Mouse (Mus musculus): ENCODE results near the gene Coa5. TPM values are rescaled to one million over a fixed set of nuclear protein-coding genes. Genes with fewer than 3 reads are reported as not detected.

Gene Coa5
- polyA plus RNA-seq, 1 experiment from 2014 or later, result 46.6 TPM

DNA sequence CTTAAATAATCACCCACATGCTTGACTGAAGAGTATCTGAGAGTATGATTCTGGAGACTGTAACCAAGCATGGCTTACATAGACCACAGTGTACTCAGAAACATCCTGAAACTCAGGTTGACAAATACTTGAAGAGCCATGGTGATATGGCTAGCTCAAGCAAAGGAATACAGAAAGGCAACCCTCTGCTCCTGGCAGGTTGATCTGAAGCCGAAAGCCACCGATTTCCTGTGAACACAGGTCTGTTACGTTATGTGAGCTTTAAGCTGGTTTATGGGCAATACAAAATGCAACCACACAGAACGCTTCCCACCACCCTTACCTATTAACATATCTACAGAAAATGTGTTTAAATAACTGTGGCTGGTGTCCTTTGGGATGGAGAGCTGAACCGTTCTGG, 39.1 kb upstream of the Coa5 start:
- H3K9me3 ChIP-seq, result no peaks in the 10 kb centered on the region
- no peak overlapping the region for H3K4me3 ChIP-seq (replicated peaks)
- H3K4me2 ChIP-seq, result no peak overlapping the region
- no peaks in the 10 kb centered on the region for H3K27me3 ChIP-seq
- ATAC-seq (ENCODE audit: insufficient number of reproducible peaks, insufficient read depth, low FRiP score, low TSS enrichment, low read depth), result no peak
- H3K27ac ChIP-seq, result no peak overlapping the region
- H3K4me1 ChIP-seq (replicated peaks), result no peaks in the 10 kb centered on the region
- 85% methylated on average over 5 of the region's 5 CpGs for WGBS
- H3K36me3 ChIP-seq, result no peaks in the 10 kb centered on the region
- H3K9ac ChIP-seq (replicated peaks), result no peak overlapping the region

DNA sequence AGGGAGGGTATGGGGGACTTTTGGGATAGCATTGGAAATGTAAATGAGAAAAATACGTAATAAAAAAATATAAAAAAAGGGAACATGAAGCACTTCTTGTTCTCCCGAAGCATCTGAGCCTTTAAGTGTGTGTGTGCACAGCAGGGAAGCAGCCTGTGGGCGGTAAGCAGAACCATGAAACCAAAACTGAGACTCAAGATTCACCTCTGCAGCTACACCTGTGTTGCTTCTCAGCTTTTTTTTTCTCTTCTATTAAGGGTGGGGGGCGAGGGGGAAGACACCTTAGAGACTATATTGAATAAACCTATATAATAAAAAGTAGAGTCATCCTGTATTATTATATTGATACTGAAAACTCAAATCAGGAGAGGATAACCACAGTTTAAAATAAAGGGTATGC, 37.9 kb upstream of the Coa5 start:
- Histone ChIP-seq H3K4me2 (no peak overlapping the region), H3K36me3 (no peaks in the 10 kb centered on the region), H3K27me3 (no peaks in the 10 kb centered on the region), H3K4me1 (replicated peaks) (no peaks in the 10 kb centered on the region), H3K27ac (no peak overlapping the region), H3K9ac (replicated peaks) (no peak overlapping the region), H3K4me3 (replicated peaks) (no peak overlapping the region), H3K9me3 (no peaks in the 10 kb centered on the region)
- WGBS, result 82% methylated on average over 4 of the region's 4 CpGs
- no peak for ATAC-seq (ENCODE audit: insufficient number of reproducible peaks, insufficient read depth, low FRiP score, low TSS enrichment, low read depth)

DNA sequence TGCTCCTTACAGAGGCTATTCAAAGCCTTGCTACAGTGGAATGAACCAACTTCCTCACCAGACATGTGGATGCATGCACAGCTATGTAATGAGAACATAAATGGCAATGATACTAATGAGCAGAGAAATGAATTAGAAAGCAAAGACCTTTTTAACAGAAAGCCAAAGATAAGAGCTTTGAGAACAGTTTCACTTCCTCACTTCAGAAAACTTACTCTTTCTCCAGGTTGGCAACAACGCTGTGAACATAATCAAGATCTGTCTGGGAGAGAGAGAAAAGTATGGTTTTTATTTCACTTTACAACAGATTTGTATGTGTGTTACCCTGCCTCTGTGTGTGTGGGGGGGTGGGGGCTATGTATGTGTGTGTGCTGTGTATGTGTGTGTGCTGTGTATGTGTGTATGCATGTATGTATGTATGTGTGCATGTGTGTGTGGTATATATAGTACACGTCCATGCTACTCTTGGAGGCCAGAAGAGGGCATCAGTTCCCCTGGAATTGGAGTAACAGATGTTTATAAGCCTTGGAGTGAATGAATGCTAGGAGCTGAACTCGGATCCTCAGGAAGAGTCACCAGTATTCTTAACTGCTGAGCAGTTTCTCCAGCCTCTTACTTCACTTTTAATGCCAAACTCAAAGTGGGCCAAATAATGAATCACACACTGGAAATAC, 36.6 kb upstream of the Coa5 start:
- WGBS, result 86% methylated on average over 3 of the region's 3 CpGs
- Histone ChIP-seq H3K9me3 (no peaks in the 10 kb centered on the region), H3K9ac (replicated peaks) (no peak overlapping the region), H3K4me3 (replicated peaks) (no peak overlapping the region), H3K27me3 (no peaks in the 10 kb centered on the region), H3K4me2 (no peak overlapping the region), H3K36me3 (no peaks in the 10 kb centered on the region), H3K27ac (no peak overlapping the region), H3K4me1 (replicated peaks) (no peaks in the 10 kb centered on the region)
- no peak for ATAC-seq (ENCODE audit: insufficient number of reproducible peaks, insufficient read depth, low FRiP score, low TSS enrichment, low read depth)

DNA sequence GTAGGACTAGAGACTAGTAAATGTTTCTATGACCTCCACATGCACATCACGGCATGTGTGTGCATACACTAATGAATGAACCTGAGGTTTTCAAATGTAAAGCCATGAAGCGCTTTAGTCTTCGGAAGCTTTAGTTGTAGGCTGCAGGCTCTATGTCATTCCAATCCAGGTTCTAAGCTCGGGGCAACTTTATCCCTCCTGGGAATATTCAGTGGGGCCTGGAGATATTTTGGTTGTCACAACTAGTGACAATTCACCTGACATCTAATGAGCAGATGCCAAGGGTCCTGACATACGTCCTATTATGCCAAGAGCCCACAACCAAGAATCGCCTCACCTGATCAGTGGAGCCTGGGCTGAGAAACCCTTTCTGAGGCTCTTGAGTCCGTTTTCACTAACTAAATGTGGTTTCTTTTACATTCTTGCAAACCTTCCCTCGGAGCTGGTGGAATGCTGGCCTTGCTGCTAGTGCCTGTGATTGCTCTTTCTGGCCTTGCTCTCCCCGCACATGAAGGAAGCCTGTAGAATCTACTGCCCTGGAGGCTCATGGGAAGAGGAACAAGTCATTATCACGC, 35.1 kb upstream of the Coa5 start:
- no peak overlapping the region for H3K4me2 ChIP-seq
- H3K27ac ChIP-seq, result no peak overlapping the region
- H3K9me3 ChIP-seq, result no peaks in the 10 kb centered on the region
- no peaks in the 10 kb centered on the region for H3K27me3 ChIP-seq
- no peak for ATAC-seq (ENCODE audit: insufficient number of reproducible peaks, insufficient read depth, low FRiP score, low TSS enrichment, low read depth)
- WGBS, result 85% methylated on average over 10 of the region's 10 CpGs
- no peak overlapping the region for H3K9ac ChIP-seq (replicated peaks)
- no peaks in the 10 kb centered on the region for H3K4me1 ChIP-seq (replicated peaks)
- H3K36me3 ChIP-seq, result no peaks in the 10 kb centered on the region; the same call in 1 of the 2 replicates
- H3K4me3 ChIP-seq (replicated peaks), result no peak overlapping the region

DNA sequence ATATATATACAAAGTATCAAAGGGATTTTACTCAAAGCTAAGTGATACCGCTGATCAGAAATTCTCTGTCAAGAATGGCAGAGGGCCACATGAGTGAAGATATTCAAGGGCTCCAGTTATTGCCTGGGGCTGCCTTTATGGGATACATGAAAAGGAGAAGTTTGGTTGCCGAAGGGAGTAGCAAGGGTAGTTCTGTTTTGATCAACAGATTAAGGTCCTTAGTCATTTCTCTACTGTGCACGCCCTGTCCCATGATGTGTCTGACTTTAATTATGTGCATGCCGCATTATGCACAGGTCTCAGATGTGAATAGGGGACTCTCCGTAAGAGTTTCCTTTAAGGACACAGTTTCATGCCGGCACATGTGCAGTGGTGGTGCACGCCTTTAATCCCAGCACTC, 27.6 kb upstream of the Coa5 start:
- WGBS, result 86% methylated on average over 7 of the region's 7 CpGs
- H3K27me3 ChIP-seq, result no peaks in the 10 kb centered on the region
- H3K9me3 ChIP-seq, result no peaks in the 10 kb centered on the region
- no peak for ATAC-seq (ENCODE audit: insufficient number of reproducible peaks, insufficient read depth, low FRiP score, low TSS enrichment, low read depth)
- H3K4me1 ChIP-seq (replicated peaks), result no peaks in the 10 kb centered on the region
- H3K4me3 ChIP-seq (replicated peaks), result no peak overlapping the region
- peaks cover 3% of the 10 kb centered on the region for H3K36me3 ChIP-seq
- no peak overlapping the region for H3K27ac ChIP-seq
- H3K9ac ChIP-seq (replicated peaks), result no peak overlapping the region
- no peak overlapping the region for H3K4me2 ChIP-seq

DNA sequence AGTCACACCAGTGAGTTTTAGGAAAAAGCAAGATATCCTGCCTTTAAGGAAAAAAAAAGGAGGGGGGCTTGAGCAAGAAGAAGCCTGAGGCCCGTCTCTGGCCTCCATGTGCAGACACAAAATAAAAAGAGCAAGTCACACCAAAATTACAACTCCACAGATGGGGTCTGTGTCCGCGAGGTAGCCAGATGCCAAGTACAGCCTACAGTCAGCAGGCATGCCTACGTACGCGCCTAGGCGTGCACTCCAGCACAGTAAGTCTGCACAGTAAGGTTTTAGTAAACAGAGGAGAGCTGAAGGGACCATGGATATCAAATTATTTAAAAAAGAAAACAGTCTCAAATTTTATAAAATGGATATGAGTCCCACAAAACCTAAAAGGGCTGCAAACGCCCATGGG, 21.4 kb upstream of the Coa5 start:
- WGBS, result 84% methylated on average over 8 of the region's 8 CpGs
- no peak for ATAC-seq (ENCODE audit: insufficient number of reproducible peaks, insufficient read depth, low FRiP score, low TSS enrichment, low read depth)
- H3K4me1 ChIP-seq (replicated peaks), result no peaks in the 10 kb centered on the region
- no peak overlapping the region for H3K4me3 ChIP-seq (replicated peaks)
- no peak overlapping the region for H3K9ac ChIP-seq (replicated peaks)
- H3K27me3 ChIP-seq, result no peaks in the 10 kb centered on the region
- no peak overlapping the region for H3K27ac ChIP-seq
- H3K9me3 ChIP-seq, result no peaks in the 10 kb centered on the region
- H3K4me2 ChIP-seq, result no peak overlapping the region
- H3K36me3 ChIP-seq, result peaks cover 10% of the 10 kb centered on the region; the same call in 1 of the 2 replicates

DNA sequence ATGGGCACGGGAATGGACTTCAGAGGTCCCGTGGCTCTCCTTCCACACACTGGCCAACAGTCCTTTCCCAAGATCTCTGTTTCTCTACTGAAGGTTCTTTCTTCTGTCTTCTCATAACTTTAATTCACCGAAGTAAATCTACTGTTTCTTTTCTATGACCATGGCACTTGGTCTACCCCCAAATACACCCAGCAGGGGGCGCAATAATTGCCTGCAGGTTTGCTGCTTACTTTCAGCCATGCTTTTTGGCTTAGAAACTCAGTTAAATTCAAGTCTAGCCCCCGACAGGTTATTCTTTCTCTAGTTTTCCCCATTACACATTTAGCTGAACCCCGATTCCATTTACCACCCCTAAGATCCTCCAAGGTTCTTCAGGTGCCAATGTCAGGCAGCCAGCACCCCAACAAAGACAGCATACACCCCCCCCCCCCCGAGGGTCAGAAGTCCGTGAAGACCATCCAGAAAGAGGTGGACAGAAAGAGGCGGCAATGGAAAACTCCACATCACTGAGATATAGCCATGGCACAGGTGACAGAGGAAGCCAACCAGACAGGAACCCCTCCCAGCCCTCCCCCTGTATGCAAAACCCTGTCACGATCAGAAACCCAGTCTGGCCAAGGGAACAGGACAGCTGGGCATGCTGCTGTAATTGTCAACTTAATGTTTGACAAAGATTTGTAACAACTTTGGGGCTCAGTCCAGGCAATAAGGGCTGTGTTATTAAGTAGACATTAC, 18.6 kb upstream of the Coa5 start:
- no peak for ATAC-seq (ENCODE audit: insufficient number of reproducible peaks, insufficient read depth, low FRiP score, low TSS enrichment, low read depth)
- no peak overlapping the region for H3K4me3 ChIP-seq (replicated peaks)
- H3K4me1 ChIP-seq (replicated peaks), result no peaks in the 10 kb centered on the region
- H3K36me3 ChIP-seq, result peaks cover 16% of the 10 kb centered on the region; the same call in 1 of the 2 replicates
- no peaks in the 10 kb centered on the region for H3K27me3 ChIP-seq
- no peaks in the 10 kb centered on the region for H3K9me3 ChIP-seq
- WGBS, result 84% methylated on average over 10 of the region's 10 CpGs
- H3K9ac ChIP-seq (replicated peaks), result no peak overlapping the region
- H3K4me2 ChIP-seq, result no peak overlapping the region
- H3K27ac ChIP-seq, result no peak overlapping the region

DNA sequence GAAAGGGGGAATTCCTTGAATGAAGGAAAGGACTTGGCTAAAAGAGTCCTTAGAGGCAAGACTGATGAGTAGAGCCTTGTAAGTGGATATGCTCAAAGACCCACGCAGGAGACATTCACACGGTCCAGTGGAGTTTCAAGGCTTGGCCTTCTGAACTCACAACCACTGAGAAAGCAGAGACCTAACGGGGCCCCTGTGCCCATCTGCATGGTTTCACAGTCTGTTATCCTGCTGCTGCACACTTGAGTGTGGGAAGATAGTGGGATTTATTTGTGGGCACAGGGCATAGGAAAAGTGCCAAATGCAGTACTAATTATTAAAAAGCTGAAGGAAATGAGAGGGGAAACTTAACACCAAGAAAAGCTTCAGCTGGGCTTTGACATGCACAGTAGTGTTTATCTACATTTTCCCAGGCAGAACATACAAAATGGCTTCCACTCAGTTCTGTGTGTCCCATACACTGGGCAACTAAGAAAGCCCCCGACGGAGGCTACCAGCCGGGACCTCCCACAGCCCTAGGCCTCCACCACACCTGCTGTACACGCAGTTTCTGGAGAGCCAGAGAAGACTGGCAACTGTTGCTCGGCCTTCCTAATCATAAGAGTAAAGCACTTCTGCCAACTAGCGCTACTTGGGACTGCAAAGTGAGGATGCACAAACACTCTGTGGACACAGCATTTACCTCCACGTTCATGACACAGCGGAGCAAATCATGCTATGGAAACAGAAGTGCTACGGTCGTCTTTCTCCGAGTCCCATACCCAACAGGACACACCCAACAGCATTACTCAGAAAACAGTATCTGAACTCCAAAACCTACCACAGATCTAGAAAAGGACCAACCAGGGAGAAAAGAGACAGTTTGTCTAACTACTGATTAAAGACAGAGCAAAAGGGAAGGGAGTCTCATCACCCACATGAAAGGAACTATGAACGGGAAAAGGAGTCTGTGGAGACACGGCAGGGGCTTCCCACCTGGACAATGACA, 13.2 kb upstream of the Coa5 start:
- H3K27ac ChIP-seq, result no peak overlapping the region
- no peaks in the 10 kb centered on the region for H3K4me1 ChIP-seq (replicated peaks)
- WGBS, result 94% methylated on average over 16 of the region's 16 CpGs
- no peak for ATAC-seq (ENCODE audit: insufficient number of reproducible peaks, insufficient read depth, low FRiP score, low TSS enrichment, low read depth)
- no peaks in the 10 kb centered on the region for H3K27me3 ChIP-seq
- H3K9ac ChIP-seq (replicated peaks), result no peak overlapping the region
- no peak overlapping the region for H3K4me3 ChIP-seq (replicated peaks)
- H3K9me3 ChIP-seq, result no peaks in the 10 kb centered on the region
- no peak overlapping the region for H3K4me2 ChIP-seq
- peaks cover 54% of the 10 kb centered on the region for H3K36me3 ChIP-seq

DNA sequence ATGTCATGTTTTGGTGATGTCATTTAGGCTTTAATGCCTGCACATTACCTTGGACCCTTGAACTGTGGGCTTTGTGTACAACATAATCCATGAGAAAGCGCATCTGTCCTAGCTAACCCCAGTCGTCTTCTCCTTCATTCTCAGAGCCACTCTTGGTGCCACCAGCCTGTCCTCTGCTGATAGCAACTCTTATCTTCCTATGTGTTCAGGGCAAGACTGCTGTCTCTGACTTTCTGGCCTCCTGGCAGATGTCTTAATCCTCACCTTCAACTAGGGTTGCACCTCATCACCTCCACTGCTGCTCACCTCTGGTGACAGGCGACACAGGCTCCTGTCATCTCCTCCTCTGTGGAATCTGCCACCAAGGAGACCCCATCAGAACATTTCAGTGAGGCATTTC, 6.5 kb upstream of the Coa5 start:
- peaks cover 10% of the 10 kb centered on the region for H3K4me1 ChIP-seq (replicated peaks)
- peaks cover 84% of the 10 kb centered on the region for H3K36me3 ChIP-seq
- 91% methylated on average over 3 of the region's 3 CpGs for WGBS
- H3K27ac ChIP-seq, result no peak overlapping the region
- no peaks in the 10 kb centered on the region for H3K27me3 ChIP-seq
- no peak overlapping the region for H3K4me3 ChIP-seq (replicated peaks)
- H3K9me3 ChIP-seq, result no peaks in the 10 kb centered on the region
- no peak for ATAC-seq (ENCODE audit: insufficient number of reproducible peaks, insufficient read depth, low FRiP score, low TSS enrichment, low read depth)
- H3K4me2 ChIP-seq, result no peak overlapping the region
- no peak overlapping the region for H3K9ac ChIP-seq (replicated peaks)

DNA sequence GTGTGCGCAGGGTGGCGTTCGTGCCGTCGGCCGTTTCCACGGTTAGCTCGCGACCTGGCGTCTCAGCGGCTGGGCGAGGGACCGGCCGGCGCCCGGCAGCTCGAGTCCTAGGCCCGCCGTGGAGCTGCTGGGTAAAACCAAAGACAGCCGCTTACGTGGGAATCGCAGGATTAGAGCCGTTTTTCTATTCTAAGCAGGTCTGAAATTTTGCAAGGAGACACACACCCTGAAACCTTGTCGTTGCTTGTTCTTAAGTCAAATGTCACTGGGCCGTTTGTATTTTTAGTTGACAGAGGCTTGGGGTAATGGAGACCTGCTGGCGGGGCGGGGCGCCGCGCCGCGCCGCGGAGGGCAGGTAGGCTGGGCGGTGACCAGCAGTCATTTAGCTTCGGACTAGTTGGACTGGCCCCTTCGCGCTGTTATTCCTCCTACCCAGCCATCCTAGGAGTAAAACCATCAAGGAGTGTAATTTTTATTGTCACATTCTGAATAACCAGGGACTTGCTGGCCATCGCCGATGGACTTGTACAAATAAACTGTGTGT, 466 bp upstream of the Coa5 start:
- Histone ChIP-seq H3K9ac (replicated peaks) (peak overlapping the region; percentile 74), H3K27me3 (no peaks in the 10 kb centered on the region), H3K4me3 (replicated peaks) (peak overlapping the region; percentile 83), H3K9me3 (no peaks in the 10 kb centered on the region), H3K4me1 (replicated peaks) (peaks cover 26% of the 10 kb centered on the region), H3K36me3 (peaks cover 52% of the 10 kb centered on the region), H3K27ac (0 out of 2 replicates have a peak overlapping the region, but pooled peaks have one; percentile 46), H3K4me2 (peak overlapping the region; percentile 74)
- no peak for ATAC-seq (ENCODE audit: insufficient number of reproducible peaks, insufficient read depth, low FRiP score, low TSS enrichment, low read depth)
- 2% methylated on average over 39 of the region's 40 CpGs for WGBS
